Mouse (Mus musculus): Measurements from ENCODE around the gene Tmem182.

Gene Tmem182

DNA sequence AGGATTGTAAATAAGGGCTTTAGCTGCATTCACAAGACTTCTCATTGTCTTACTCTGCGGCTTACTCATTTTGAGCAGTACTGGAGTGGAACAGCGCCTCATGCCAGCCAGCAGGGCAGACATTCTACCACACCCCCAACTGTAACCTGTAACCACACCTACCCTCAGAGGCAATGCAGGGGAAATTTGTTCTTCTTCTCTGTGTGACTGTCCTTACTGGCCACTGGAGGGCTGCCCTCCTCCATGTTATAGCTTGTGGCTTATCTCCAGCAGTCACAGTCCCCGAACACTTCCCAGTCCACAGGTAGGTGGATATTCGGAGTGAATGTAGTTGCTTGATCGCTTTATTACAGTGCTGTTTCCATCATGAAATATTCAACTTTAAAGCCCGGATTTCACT is 59.6 kb downstream of the Tmem182 start:
- DNase-seq (ENCODE audit: low read depth, low spot score) = no peak

DNA sequence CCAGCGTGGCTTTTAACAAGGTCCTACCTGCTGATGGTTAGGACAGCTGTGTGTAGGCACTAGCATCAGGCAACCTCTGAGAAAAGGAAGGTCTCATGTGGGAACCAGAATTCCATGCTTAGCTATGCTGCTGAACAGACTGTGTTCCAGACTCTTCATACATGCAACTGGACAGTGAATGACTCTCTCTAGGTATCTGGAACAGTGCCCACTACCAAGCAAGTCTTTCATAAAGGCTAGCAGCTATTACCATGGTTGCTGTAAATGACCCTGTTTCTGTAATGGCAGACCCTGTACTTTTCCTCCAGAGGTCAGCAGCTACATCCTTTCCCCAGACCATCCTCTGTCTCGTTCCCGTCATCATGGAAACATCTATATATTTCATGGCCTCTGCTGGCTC is 61.7 kb downstream of the Tmem182 start:
- DNase-seq (ENCODE audit: low read depth, low spot score) = no peak

DNA sequence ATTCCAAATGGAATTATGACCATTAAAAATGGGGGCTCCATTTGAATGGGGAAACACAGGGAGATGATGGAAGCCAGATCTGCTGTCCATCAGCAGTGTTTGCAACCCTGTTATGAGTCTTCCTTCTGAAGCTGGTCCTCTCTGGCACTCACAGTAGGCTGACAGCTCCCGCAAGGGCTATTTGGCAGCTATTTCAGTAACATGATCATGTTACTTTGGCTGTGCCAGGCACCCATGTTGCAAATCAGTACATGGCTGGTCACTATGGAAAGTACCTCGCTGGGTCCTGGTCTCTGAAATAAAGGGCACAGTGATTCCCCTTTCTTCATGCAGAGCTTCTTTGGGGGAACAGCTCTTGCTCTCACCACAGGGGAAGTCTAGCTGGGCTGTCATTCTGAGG is 62.2 kb downstream of the Tmem182 start:
- no peak for DNase-seq (ENCODE audit: low read depth, low spot score)

DNA sequence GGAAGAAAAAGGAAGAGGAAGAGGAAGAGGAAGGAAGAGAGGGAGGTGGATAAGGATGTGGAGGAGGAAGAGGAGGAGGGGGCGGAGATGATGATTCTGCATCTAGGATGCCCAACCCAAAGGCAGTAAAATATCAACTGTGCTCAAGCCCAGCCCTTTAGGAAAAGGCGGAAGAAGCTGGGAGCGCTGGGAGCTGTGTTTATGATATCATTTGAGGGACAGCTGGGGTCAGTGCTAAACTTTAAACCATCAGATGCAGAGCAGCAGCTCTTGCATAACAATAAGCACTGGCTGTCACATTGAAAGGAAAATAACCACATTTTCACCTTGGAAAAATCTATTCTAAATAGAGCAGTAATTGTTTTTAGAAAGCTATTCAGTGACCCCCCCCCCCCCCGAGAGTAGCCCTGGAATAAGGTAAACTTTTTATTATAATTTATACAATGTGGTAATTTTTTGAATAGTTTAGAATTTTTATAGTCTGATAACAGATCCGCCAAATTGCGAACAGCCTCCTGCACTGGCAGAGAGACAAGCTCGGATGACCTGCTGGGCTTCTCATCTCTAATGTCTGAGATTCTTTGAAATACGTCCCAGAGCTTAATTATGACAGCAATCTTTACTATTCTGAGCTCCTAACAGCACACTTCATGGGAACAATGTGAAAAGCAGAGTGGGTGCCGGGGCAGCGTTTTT is 68.5 kb downstream of the Tmem182 start:
- no peak for DNase-seq (ENCODE audit: low read depth, low spot score)

DNA sequence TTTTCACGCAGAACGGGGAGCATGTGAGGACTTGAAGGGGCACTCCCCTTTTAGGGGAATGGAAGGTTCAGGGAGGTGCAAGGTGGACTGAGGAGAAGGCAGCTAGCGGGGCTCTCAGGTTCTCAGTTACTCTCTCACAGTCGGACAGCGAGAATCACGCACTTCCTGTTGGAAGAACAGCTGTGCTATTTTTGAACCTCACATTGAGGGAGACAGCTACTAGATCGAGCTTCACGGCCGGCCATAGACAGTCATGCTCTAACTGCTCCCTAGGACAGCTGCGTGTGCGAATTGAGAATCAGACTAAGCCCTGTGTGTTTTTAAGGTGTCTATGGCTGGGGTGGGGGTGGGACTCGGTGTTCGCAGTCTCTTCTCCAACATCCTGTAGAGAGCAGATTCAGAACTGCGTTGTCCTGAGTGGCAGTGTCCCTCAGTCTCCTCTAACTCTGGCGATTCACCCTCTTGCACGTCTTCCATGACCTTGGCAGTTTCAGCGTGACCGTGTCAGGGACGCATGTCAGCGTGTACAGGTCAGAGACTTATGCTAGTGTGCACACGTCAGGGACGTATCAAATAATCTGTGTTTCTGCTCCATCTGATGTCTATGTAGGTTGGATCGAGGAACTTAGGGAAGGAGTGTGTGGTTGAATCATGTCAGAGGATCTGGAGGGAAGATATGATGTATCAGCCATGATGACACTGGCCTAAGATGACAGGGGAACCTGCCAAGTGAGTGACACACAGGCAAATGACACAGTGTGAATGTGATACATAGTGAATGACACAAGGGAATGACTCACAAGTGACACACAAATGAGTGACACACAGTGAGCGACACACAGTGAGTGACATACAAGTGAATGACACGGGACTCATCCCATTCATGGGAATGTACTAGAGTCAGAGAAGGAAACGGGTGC is 69.3 kb downstream of the Tmem182 start:
- peak; percentile 31 for DNase-seq (ENCODE audit: low read depth, low spot score)

DNA sequence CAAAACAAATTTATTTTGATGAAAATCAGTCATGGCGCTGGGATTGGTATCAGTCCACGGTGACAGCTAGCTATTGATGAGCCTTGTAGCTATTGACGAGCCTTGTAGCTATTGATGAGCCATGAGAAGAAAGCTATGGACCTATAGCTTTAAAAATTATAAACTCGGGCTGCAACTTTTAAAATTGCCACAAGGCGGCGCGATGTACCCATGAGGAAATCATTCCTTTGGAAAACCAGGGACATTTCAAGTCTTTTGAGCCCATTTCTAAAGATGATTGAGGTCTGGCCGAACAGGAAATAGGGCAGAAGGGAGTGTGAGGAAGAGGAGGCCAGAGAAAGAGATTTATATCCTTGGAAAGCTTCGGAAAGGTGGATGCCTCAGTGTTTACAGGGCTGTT is 73.7 kb downstream of the Tmem182 start:
- peak; percentile 54 for DNase-seq (ENCODE audit: low read depth, low spot score)

DNA sequence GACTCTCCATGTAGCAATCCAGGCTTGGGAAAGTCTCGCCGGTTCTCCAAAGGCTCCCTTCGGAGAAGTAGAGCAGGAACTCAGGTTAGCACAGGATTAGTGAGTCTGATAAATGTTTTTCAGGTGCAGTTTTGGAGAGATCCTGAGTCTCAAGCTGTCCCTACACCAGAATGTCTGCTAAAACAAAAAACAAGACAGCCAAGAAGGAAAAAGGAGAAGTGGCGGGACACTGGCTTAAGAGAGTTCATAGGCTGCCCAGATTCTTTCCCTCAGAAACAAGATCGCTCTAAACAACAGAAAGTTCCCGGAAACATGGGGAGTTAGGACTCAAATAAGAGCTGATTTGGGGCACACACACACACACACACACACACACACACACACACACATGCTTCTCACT is 74.1 kb downstream of the Tmem182 start:
- no peak for DNase-seq (ENCODE audit: low read depth, low spot score)

DNA sequence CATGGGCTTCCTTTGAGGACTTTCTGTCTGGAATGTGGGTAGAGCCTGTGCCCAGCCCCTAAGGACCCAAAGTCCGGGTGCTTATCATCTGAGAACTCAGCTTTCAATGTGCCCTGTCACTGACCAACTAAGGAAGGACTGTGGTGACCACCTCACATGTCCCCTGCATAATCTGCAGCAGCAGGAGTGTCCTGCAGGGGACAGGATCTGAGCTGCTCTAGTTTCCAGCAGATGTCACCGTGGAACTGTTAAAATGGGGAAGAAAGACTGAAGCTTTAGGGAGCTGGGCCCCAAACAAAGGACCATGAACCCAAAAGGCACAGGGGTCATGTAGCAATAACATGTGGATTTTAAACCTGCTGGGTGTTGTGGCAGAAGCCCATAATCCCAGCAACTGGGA is 75.1 kb downstream of the Tmem182 start:
- no peak for DNase-seq (ENCODE audit: low read depth, low spot score)

DNA sequence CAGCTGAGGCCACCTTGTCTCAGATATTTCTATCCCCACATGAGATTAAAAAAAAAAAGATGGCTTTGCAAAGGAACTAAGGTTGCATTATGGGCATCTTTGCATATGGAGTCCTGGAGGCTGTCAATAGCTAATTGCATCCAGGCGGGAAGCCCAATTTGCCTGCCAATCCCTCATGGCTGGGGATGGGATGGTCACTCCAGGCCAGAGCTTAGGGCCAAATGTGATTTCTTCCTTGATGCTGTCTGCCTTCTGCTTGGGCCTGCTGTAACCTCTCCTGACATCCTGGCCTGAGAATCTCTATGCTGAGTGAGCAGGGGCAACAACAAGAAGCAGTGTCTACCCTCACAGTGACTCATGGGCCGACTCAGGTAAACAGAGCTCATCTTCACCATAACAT is 78.5 kb downstream of the Tmem182 start:
- no peak for DNase-seq (ENCODE audit: low read depth, low spot score)

DNA sequence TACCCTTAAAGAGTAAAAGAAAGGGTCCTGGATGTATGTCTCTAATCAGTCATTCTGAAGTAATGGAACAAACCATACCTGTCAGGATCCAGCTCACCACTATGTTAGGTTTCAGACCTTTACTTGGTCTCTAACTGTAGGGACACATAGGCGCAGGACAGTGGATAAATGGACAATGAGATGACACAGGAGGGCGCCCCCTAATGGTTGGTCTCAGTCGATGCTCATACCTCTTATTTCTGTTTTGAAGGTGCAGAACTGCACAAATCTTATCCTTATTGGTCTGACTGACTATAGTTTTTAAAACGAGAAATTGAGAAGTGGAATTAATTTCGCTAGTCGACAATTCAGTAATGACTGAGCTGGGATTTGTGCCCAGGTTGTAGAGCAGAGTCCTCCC is 79.5 kb downstream of the Tmem182 start:
- DNase-seq (ENCODE audit: low read depth, low spot score) = no peak

DNA sequence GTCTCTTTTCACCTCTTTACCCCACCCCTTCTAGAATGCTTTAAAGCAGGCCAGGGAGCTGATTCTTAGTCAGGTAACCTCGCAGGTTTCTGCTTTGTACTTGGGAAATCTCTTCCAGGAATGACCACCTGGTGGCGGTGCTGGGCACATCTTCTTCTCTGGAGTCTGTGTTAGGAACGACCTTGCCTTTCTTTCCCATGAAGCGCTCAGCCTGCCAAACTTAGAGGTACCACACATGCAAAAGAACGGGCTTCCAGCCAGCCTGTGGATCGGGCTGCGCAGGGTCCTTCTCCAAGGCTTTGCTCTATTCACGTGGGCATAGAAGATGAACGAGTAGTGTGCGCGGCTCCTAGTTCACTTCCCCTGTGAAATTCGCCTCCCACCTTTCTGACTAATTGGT is 82.3 kb downstream of the Tmem182 start:
- DNase-seq (ENCODE audit: low read depth, low spot score) = peak; percentile 83

DNA sequence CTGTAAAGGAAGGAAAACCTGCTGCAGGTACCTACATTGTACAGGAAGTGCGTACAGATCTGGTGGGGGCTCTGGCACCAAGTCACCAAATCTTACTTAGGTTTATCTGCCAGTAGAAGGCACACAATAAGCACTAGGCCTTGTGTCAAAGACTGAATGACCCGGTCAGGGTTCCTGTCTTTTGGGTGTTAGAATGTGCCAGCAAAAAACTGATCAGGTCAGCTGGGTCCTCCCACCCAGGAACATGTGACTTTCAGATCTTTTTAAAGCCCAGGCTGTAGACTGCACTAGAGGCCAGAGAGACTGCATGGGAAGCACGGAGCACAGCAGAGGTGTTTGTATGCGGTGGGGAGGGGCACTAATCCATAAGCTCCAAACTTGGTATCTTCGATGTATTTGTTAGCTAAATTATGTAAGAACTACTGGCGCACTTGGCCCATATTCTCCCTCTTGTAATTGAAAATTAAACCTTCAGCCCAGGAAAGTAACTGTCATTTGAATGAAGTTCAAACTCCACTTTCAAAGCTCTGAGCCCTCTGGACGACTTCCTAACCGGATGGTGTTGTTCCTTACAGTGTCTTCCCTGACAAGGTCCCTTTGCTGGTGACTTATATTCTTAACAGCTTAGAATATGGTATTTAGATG is 83.1 kb downstream of the Tmem182 start:
- no peak for DNase-seq (ENCODE audit: low read depth, low spot score)

DNA sequence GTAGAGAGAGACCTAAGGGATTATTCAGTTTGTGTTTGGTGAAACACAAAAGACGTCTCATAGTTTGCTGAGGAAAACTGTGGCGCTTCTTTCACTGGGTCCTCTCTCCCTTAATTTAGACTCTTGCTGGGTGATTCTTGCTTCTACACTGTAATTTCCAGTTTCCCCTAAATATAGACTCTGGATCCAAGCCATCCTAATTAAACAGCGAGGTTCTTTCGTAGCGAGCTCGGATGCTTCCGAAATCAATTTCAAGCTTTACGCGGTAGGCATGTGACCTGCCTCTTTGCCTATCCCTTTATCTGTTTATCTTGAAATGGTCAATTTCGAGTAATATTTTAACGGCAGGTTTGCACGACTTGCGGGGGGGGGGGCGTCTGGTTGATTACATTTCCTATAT is 84.2 kb downstream of the Tmem182 start:
- DNase-seq (ENCODE audit: low read depth, low spot score) = peak; percentile 37

DNA sequence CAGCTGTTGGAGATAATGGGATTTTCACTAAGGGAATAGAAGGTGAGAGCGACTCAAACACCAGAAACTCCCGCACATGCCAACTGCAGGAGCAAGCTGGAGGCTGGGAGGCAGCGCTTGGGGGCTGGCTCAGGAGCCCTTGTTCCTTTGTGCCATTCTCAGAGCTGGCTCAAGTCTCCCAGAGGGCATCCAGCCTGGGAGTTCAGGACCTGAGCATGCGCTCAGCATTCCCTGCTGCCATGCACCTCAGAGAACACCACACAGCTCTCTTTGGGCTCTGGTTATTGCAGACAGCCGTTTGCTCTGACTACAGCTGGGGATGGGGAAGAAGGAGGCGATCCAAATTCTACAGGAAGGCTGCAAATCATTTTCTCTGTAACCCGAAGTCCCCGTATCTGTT is 84.8 kb downstream of the Tmem182 start:
- peak; percentile 17 for DNase-seq (ENCODE audit: low read depth, low spot score)

DNA sequence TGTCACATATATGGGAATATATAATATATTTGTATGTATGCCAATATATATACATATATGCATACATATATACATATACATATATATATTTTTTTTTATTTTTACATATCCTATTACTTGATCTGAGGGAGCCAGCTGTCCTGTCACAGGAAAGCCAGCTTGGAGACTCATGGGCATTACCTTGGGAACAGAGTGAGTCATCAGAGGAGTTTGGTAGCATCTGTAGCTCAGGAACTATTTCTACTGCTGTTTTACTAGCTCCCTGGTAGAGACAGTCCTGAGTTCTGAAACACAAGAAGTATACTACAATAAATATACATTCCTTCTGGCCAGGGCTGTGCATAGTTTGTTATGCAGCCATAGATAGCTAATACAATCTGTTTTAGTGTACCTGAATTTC is 98.3 kb downstream of the Tmem182 start:
- DNase-seq (ENCODE audit: low read depth, low spot score) = peak; percentile 15

All from brain, adult 2 months (tissue).